Mouse (Mus musculus) ZHBTc4 (cell line): ENCODE data around the gene Tenm4.
"Not testable (repeated sequence)": the region's sequence is repeated elsewhere in the genome, so short reads cannot be mapped to it uniquely, and the experiment has no call there.

Experiments used
- DNase-seq: peaks from one replicate; pipeline ENCODE4 v3.0.0-alpha.2; 2011; ENCODE audit warnings: low read depth, low spot score

Gene Tenm4

DNA sequence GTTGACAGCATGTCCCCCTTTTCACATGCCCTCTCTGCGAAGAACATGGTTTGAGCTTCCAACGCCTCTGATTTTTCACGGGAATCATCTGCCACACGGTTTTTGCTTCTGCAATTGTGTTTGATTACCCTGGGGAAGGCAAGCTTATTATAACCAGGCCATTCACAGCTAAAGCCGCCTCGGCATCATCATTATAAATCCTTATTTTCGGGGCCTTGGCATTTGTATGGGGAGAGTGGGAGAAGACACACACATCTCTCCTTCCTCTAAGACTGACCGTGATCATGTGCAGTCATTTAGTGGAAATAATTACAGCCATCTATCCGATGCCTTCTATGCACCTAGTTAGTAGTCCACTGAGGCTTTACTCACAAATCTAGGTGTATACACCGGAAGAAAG, 719.9 kb downstream of the Tenm4 start:
- DNase-seq: no peak

DNA sequence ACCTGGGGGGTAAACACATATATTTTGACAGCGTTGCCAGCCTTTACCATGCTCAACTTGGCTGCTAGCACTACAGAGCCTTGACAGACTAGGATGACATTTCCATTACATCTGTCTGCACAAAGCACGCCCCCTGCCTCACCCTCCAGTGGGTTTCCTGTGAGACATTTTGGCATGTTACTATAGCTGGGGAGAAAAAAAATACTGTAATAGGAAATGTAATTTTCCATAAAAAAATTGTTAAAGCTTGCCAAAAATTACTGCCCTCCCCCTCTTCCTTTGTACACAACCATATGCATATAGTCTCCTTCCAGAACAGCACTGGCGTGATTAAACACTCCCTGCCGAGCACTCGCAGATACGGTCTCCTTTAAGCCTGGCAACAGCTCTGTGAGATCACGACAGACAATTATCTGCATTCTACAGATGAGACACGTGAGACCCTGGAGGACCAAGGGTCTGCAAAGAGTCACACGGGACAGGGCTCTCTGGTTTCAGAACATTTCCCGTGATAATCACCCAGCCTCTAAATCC, 728.1 kb downstream of the Tenm4 start:
- DNase-seq: no peak

DNA sequence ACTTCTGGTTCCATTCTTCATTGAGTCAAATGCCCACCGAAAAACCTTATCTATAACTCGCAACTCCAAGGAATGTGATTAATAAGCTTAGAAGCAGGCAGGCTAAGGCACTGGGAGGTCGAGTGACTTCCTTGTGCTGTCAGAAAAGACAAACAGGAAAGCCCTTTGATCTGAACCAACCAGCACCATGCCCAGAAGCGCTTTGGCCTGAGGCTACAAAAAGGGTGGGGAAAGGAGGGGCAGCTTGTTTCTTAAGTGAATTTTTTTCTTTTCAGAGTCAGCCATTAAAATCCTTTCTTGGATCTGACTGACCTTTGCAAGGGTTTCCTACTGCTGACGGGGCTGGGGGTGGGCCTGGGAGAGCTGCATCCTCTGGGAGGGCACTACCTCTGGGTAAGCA, 731.1 kb downstream of the Tenm4 start:
- DNase-seq: peak; percentile 94

DNA sequence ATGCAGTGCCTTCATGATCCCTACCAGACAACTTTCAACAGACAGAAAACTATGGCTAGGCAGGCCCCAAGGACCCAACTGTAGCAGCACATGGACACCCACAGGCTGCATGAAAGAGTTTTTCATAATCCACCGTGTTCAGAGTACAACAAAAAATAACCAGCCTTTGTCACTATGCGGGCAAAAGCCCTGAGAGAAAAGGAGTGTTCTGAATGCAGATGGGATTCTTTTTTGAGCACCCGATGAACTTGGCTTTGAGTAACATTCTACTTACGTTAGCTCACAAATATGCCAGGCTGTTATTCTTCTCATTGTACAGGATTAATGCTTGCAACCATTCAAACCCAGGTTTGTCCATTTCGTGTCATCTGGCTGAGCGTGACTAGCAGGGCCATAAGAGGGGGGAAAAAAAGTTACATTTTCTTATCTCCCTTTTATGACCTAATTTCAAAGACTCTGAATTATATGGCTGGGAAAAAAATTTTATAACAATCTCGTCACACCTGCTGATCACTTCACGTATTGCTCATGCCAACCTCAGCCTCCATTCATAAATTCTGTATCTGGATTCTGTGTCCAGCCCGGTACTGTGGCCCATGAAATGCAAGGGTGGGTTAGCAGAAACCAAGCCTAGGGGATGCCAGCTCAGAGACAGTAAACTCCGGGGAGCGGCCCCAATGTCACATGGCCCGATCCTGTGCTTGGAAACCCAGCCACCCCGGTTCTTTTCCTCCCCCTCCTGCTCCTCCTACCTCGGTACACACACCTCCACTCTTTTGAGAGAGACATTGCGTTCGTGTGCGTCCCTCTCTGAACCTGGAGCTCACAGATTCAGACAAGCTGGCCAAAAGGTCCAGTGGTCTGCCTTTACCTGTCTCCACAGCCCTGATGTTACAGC, 732.3 kb downstream of the Tenm4 start:
- DNase-seq: no peak

DNA sequence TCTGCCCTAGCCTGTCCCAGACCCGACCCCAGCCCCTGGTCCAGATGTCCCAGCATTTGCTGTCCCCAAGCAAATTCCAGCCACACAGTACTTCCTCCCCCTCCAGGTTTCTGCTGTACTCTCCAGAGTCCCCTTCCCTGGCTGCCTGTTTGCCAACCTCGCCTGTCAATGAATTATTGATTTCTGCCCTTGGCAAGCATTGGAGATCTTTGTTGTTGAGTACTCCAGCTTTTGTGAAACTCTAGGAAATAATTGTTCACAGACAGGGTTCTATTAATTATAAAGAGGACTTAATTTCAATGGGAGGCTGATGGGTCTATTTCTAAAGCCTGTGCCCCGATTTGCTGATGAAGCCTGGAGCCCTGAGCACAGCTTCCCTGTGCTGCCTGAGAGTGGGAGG, 733.4 kb downstream of the Tenm4 start:
- no peak for DNase-seq

DNA sequence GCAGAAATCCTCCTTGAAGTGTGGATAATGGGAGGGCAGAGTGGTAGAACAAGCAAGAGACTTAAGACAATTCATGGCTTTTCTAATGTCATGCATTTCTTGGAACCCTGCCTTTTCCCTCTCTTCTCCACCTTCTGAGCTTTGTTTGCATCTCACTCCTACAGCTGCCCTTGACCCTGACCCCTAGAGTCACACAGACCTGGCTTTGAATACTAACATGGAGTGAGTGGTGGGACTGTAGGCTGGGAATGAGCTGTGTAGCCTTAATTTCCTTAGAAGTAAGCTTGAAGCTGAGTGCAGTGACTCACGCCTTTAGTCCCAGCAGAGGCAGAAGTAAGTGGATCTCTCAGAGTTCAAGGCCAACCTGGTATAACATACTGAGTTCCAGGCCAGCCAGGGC, 733.9 kb downstream of the Tenm4 start:
- peak; percentile 55 for DNase-seq

DNA sequence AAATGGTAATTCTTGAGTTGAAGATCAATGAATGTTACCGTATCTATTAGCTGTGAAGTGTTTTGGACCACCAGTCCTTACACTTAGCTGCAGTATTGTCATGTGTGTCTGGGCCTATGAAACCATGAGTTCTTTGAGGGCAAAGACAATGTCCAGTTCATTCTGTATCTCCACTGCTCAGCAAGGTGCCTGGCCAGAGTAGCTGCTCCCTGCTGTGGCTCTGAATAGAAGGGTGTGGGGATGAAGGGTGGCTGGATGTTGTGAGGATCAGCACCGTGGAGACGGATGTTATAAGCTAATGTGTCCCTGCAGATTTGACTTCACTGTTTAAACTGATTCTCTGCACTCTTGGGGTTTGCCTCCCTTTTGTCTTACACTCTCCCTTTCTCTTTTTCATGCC, 734.4 kb downstream of the Tenm4 start:
- peak; percentile 81 for DNase-seq

DNA sequence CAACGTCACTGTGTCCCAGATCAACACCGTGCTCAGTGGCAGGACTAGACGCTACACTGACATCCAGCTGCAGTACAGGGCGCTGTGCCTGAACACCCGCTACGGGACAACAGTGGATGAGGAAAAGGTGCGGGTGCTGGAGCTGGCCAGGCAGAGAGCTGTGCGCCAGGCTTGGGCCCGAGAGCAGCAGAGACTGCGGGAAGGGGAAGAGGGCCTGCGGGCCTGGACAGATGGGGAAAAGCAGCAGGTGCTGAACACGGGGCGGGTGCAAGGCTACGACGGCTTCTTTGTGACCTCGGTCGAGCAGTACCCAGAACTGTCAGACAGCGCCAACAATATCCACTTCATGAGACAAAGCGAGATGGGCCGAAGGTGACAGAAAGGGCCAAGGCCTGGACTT, 735.2 kb downstream of the Tenm4 start:
- peak; percentile 55 for DNase-seq

DNA sequence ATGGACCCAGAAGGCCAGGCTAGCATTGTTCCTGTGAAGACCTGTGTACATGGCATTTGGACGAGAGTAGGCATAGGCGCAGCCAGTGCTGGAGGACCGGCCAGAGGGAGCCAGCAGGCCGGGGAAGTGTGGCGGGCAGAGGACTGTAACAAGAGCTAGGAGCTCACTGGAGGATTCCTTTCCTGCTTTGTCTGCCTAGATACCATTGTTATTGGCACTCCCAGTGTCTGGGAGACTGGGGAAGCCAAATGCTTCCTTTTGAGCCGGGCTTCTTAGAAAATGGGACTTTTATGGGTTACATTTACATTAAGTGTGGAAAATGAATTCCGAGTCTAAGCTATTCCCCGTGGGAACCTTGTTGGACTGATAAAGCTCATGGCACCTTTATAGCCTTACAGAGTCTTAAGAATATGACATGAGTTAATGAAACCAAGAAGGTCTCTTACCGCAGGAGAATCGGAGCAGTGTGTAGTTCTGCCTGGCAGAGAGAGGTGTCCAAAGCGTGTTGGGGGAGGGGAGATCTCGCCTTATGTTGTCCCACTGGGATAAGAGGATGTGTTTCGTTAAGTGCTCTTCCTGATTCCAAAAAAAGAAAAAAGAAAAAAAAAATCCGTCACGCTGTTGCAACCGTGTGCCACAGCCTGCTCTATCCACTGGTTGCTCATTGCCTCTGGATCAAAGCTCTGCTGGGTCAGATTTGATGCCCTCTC, 737.1 kb downstream of the Tenm4 start:
- DNase-seq: peak; percentile 68

DNA sequence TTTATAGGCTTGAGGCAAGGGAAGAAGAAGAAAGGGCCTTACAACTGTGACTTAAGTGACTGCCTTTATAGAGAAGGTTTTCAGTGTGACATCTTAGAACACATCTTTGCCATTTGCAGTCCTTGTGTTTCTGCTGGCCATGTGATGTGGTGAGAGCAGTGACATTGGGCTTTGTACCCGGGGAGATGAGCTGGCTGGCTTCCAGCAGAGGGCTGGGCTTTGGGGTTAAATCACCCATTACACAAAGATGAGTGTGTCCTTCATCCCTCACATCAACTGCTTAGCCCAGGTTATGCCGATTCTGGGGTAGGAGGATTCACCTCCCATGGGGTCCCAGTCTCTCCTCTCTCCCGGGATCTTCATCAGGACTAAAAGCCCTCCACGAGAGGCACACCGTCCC, 738.8 kb downstream of the Tenm4 start:
- no peak for DNase-seq

DNA sequence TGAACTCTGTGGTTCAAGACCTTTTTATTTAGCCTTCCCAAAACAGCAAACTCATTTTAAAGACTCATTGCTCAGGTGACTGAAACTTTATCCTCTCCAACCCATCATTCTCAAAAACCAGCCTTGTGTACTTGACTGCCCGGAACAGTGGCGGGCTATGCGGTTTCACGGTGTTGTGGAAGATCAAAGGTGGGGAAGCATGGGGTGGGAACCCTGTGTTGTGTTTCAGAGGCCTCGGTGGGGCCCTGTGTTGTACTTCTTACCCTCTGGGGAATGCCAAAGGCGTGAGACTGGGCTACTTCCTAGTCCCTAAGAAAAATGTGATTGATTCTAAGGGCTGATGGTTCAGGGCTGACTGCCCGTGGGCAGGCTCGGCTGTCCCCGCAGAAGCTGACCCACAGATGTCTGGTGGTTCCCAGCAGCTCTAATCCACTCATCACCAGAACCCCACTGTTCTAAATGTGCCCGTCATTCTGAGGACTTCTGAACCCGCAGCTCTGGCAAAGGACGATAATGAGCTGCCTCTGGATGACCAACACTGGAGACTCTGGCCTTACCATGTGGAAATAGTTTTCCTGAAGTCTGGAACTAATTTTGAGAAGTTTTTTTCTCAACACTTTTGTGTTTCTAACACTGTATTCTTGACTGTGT, 739.4 kb downstream of the Tenm4 start:
- DNase-seq: no peak

DNA sequence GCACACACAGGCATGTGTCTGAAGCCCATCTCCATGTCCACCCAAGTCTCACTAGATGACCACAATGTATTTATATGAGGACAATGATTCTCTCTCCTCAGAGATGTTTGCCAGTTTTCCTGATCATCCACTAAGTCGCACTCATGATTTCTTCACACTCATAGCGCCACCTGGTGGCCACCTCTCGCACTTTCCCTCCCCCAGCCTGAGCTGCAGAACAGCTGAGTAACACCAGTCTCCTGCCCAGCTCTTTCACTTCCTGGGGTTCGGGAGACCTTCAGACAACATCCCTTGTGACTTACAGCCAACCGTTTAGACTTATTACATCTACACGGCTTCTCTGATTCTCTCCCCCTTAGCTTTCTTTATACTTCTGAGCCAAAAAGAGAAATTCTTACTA, 743.0 kb downstream of the Tenm4 start:
- peak; percentile 84 for DNase-seq

DNA sequence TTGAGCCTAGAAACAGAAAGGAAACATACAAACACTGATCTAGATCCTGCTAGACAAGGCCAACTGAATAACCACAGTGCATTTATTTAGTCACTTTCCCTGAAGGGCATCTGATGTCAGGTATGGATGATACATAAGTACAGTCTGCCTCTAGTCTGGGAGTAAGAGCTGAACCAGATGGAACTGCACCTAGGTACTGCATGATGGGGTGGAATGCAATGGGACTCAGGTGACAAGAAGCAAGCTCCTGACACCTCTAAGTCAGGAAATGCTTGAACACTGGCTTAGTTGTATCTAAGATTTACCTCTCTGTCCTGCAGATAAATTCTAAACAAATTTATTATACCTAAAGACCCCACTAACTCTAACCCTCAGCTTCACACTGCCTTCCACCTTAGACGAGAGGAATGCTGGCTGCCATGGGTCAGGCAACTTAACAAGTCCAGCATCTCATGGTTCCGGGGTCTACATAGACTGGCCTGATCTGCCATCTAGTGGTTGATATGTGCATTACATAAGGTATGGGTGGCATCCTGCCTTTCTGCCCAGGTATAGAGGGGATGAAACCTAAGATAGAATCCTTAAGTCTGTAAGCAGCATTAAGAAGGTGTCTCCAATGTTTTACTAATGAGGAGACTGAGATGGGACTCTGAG, 744.5 kb downstream of the Tenm4 start:
- peak; percentile 84 for DNase-seq

DNA sequence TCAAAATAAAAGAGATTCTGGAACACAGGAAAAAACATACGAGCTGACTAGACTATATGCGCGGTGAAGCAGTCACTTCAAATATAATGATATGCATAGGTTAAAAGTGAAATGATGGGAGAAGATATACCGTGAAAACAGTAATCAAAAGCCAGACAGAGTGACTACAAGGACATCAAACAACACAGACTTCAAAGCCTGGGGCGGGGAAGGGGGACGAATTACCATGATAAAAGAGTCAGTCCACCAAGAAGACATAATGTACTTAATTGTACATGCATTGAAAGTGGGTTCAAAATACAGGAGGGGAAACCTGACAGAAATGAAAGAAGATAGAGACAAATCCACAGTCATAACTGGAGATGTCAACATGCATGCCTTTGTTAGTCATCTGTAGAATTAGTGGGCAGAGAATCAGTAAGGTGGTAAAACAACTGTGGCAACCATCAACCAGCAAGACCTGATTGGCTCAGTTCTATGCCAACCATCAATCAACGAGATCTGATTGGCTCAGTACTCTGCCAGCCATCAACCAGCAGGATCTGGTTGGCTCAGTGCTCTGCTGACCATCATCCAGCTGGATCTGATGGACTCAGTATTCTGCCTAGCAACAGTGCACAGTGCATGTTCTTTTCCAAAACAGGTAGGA, 749.5 kb downstream of the Tenm4 start:
- no peak for DNase-seq

DNA sequence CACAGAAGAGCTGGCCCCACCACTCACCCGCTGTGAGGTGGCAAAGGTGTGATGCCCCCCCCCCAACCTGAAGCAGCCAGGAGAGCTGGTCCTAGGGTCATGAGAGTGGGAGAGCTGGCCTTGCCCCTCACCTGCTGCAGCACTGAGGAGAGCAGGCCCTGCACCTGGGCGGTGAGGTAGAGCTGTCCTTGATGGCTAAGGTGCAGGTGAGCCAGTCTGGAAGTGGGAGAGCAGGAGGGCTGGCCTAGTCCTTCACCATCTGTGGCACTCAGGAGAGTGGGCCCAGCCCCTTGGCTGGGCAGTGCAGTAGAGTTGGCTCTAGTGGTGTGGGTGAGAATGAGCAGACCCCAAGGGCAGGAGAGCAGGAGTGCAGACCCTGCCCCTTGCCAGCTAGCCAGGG, 751.9 kb downstream of the Tenm4 start:
- no peak for DNase-seq

DNA sequence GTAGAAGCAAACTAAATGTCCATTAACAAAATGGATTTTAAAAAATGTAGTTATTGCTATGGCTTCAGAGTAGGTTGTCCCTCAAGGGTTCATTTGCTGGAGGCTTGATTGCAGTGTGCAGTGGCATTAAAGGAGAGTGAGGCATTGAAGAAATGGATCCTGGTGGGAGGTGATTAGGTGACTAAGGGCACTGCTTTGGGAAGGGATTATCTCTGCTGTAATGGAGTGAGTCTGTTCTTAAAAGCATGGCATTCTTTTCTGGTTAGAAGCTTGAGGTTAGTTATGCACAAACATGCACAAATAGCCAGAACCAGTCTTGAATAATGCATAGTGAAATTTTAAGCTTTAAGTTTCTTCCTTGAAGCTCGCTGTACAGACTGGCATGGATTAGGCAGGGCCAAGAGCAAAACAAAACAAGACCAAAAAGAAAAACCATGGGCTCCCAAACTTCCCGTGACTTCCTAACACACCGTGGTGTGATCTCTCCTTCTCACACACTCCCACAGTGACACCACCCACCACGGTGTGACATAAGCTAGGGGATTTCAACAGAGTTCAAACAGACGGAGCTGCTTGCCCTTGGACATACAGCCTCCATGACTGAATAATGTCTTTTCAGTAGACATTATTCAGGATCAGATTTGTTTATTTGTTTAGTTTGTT, 772.8 kb downstream of the Tenm4 start:
- DNase-seq: no peak

DNA sequence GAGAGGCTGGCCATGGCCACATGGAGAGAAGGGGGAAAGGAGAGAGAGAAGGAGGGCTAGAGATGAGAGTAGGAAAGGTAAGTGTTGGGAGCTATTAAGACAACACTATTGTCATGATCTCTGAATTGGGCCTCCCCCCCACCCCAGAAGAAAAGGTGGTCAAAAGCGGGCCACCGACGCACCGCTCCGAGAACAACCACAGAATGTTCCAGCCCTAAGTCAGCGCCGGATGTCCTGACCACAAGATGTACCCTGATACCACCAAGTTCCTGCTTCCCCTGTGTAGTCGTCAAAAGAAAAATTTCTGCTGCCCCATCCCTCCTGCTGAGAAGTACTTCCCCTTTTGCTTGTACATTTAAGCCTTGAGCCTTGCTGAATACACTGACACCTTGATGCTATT, 775.5 kb downstream of the Tenm4 start:
- not testable (repeated sequence) for DNase-seq

DNA sequence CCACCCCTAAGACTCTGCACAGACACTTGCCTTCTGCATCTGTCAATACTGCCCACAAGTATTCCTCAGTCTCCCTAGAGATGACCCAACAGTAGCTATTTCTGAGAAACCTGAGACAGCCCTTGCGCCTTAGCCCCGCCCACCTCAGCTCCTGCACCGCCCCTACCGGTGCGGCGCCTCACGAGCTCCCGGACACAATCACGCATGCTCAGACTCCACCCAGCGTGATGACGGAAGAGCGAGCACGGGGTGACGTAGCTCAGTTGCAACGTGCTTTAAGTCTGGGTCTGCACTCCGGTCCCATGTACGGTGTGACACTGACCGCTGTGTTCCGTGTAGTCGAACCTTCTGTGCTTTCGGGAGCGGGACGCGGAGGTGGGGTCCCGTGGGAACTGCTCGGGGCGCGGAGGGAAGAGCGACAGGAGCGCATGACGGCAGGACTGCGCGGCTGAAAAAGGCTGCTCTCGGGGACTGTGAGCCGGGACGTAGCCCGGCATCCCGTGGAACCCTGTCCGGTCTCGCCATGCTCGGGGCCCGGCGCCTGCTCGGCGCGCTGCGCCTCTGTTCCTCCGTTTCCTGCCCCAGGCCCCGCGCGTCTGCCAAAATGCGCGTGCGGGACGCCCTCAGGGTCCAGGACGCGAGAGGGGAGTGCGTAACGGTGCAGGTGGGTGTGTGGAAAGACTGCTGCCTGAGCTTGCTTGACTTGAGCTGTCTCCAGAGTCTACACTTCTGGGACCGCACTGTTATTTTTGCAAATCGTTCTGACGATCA, 780.4 kb downstream of the Tenm4 start, which contains the start of gene Nars2:
Gene Nars2, plus strand, starts transcription at position 225 of the 771 bp plus-strand sequence.
- DNase-seq: peak; percentile 99

DNA sequence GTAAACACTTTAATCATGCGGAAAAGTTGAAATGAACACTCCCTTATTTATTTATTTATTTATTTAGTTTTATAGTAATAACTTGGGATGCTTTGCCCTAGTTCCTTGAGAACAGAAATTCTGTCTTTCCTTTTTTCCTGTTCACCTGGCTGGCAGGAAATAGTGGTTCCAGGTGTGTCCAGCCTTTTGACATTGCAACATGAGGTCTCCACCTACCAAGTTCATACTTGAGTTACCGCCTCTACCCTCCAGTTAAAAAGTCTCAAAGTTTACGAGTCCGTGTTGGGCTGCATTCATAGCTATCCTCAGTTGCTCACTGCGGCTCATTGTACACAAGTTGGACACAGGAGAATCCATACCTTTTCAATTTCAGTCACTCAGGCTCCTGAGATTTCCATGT, 781.0 kb downstream of the Tenm4 start:
- DNase-seq: no peak

DNA sequence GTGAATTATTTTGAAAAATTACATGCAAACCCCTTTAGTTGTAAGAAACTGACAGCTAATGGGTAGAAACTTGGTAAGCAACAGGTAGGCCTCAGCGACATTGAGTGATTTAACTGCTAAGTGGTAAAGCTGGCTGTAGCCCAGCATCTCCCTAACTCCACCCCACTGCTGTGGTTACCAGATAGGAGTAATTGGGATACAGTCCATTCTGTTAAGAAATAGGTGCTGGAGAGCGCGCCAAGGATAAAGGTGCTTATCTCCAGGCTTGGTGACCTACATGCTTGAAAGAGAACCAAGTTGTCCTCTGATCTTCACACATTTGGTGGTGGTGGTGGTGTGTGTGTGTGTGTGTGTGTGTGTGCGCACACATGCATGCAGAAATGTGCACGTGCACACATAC, 788.1 kb downstream of the Tenm4 start:
- no peak for DNase-seq
